Mouse (Mus musculus) adrenal gland, adult 8-10 months (tissue): Measurements from ENCODE around the gene Rag2. TPM values are rescaled to one million over a fixed set of nuclear protein-coding genes. Genes with fewer than 3 reads are reported as not detected.
A peak's percentile ranks its signal among the peaks of the same experiment; 100 is the strongest.

ENCODE experiments used
- DNase-seq: peaks from one replicate; pipeline ENCODE4 v3.0.0; 2022
- total RNA-seq, 4 experiments: library from RNA; stranded (reverse); gene quantifications; 2 replicates each; pipeline ENCODE4 v1.2.4; 2022

Gene Rag2
- total RNA-seq, 4 experiments from 2014 or later: not detected

- no peak for DNase-seq
Observed at GRCm38 (mm10) chr2:101627227-101627626, 2.7 kb downstream of the Rag2 start.

- DNase-seq: peak; percentile 85
Observed at GRCm38 (mm10) chr2:101628297-101629236, 4.0 kb downstream of the Rag2 start.

GRCm38 (mm10) chr2:101638979-101639839, 14.7 kb downstream of the Rag2 start:
- DNase-seq: no peak

GRCm38 (mm10) chr2:101639840-101640350, 15.4 kb downstream of the Rag2 start:
- no peak for DNase-seq

GRCm38 (mm10) chr2:101645841-101646240, 21.3 kb downstream of the Rag2 start:
- no peak for DNase-seq

- DNase-seq: no peak
Observed at GRCm38 (mm10) chr2:101648361-101648760, 23.8 kb downstream of the Rag2 start.

- no peak for DNase-seq
Observed at GRCm38 (mm10) chr2:101649114-101649671, 24.7 kb downstream of the Rag2 start, which contains the start of the genes Rag1 and B230118H07Rik. Gene Rag1 (minus strand): TSS chr2:101649501. Gene B230118H07Rik (minus strand): TSS chr2:101649532.

GRCm38 (mm10) chr2:101650446-101650845, 25.9 kb downstream of the Rag2 start:
- DNase-seq: no peak

GRCm38 (mm10) chr2:101652204-101652920, 27.8 kb downstream of the Rag2 start:
- no peak for DNase-seq

- DNase-seq: peak; percentile 28
Observed at GRCm38 (mm10) chr2:101652921-101653597, 28.5 kb downstream of the Rag2 start.

GRCm38 (mm10) chr2:101660536-101660935, 36.0 kb downstream of the Rag2 start:
- DNase-seq: no peak

GRCm38 (mm10) chr2:101665058-101665702, 40.7 kb downstream of the Rag2 start:
- DNase-seq: peak; percentile 45

- DNase-seq: no peak
Observed at GRCm38 (mm10) chr2:101665703-101666092, 41.2 kb downstream of the Rag2 start.

- no peak for DNase-seq
Observed at GRCm38 (mm10) chr2:101668751-101669150, 44.2 kb downstream of the Rag2 start.

GRCm38 (mm10) chr2:101673547-101673946, 49.0 kb downstream of the Rag2 start:
- no peak for DNase-seq

GRCm38 (mm10) chr2:101678236-101679021, 53.9 kb downstream of the Rag2 start, which contains the start of gene Traf6:
Gene Traf6 (plus strand): TSS chr2:101678429.
- DNase-seq: peak; percentile 79

- no peak for DNase-seq
Observed at GRCm38 (mm10) chr2:101679164-101679784, 54.8 kb downstream of the Rag2 start.
